21 mouse cellular contexts compared by ENCODE assay signal in genomic region chr19:16187952-16188351, GRCm38 (mm10). TPM values are rescaled to one million over a fixed set of nuclear protein-coding genes. Genes with fewer than 3 reads are reported as not detected.
DNase-seq lines count a peak whose midpoint lies in the region; ATAC-seq and TF ChIP-seq lines count a peak whose summit lies in the region.
"Had no signal": no experiment of that assay in that cellular context is flagged by ENCODE, and none has a peak within 500 bp of the region (broad histone marks: within the 10 kb centered on the region; RNA-seq: fewer than 3 reads in every experiment).

No protein-coding gene starts in this region.

- no peaks in the 10 kb centered on the region for H3K36me3 ChIP-seq in kidney, postnatal 0 days (ENCODE audit: insufficient read depth, low read length)
- H3K36me3 ChIP-seq in intestine, embryonic 16.5 days (ENCODE audit: control insufficient read depth, insufficient read depth, low read length), result no peaks in the 10 kb centered on the region
- no peaks in the 10 kb centered on the region for H3K36me3 ChIP-seq in stomach, embryonic 16.5 days (ENCODE audit: control insufficient read depth, insufficient read depth, low read length)
- H3K36me3 ChIP-seq: embryonic facial prominence, embryonic 12.5 days; heart, embryonic 13.5 days; liver, embryonic 15.5 days; lung, embryonic 15.5 days; midbrain, embryonic 10.5 days had no signal

- no peak for ATAC-seq in kidney, postnatal 0 days (replicated peaks; ENCODE audit: low FRiP score, low read depth)
- ATAC-seq in intestine, embryonic 16.5 days, result no peak
- no peak for ATAC-seq in stomach, embryonic 16.5 days (ENCODE audit: insufficient read depth, low FRiP score)
- ATAC-seq: hindbrain, embryonic 16.5 days; midbrain, embryonic 16.5 days had no signal

- H3K4me2 ChIP-seq in kidney, postnatal 0 days (ENCODE audit: low read length), result no peak overlapping the region
- H3K4me2 ChIP-seq in intestine, embryonic 16.5 days (ENCODE audit: low read depth, low read length), result no peak overlapping the region
- no peak overlapping the region for H3K4me2 ChIP-seq in stomach, embryonic 16.5 days (ENCODE audit: low read depth, low read length)
- H3K4me2 ChIP-seq: embryonic facial prominence, embryonic 12.5 days; heart, embryonic 13.5 days; liver, embryonic 15.5 days; lung, embryonic 15.5 days had no signal

- H3K4me1 ChIP-seq in kidney, postnatal 0 days (replicated peaks; ENCODE audit: insufficient read depth, low read length), result peaks cover 14% of the 10 kb centered on the region; the same call in 1 of the 2 replicates
- peaks cover 30% of the 10 kb centered on the region for H3K4me1 ChIP-seq in intestine, embryonic 16.5 days (ENCODE audit: control insufficient read depth, insufficient read depth, low read length)
- peaks cover 37% of the 10 kb centered on the region for H3K4me1 ChIP-seq in stomach, embryonic 16.5 days (ENCODE audit: control insufficient read depth, insufficient read depth, low read length)

- peak; percentile 71 for DNase-seq in heart, adult 11 months
- no peak for DNase-seq in heart, adult 9 months (ENCODE audit: low spot score in 2 of 2)
- DNase-seq in kidney, postnatal 0 days (ENCODE audit: low spot score), result no peak
- DNase-seq in kidney, postnatal 4 days, result no peak
- DNase-seq in urinary bladder, postnatal 4 days (ENCODE audit: low spot score in 2 of 2), result no peak
- DNase-seq: adrenal gland, postnatal 36 days; cerebellum, postnatal 10 days; gastrocnemius, postnatal 10 days; heart, postnatal 14 days; kidney, adult 18-20 months; kidney, postnatal 10 days; layer of hippocampus, postnatal 36 days had no signal

- no peaks in the 10 kb centered on the region for H3K9me3 ChIP-seq in kidney, postnatal 0 days (replicated peaks; ENCODE audit: low read length)
- H3K9me3 ChIP-seq in intestine, embryonic 16.5 days (ENCODE audit: control insufficient read depth, low read length), result no peaks in the 10 kb centered on the region
- H3K9me3 ChIP-seq in stomach, embryonic 16.5 days (replicated peaks; ENCODE audit: control insufficient read depth, low read length), result no peaks in the 10 kb centered on the region
- H3K9me3 ChIP-seq: embryonic facial prominence, embryonic 12.5 days; heart, embryonic 13.5 days; liver, embryonic 15.5 days; lung, embryonic 15.5 days; midbrain, embryonic 10.5 days had no signal

- 39% methylated on average over 2 of the region's 2 CpGs for WGBS in kidney, postnatal 0 days
- WGBS in intestine, embryonic 16.5 days, result 28% methylated on average over 2 of the region's 2 CpGs
- 31% methylated on average over 2 of the region's 2 CpGs for WGBS in stomach, embryonic 16.5 days

- H3K4me3 ChIP-seq in kidney, postnatal 0 days (replicated peaks; ENCODE audit: low read depth, low read length), result no peak overlapping the region
- H3K4me3 ChIP-seq in intestine, embryonic 16.5 days (ENCODE audit: low read length), result no peak overlapping the region
- no peak overlapping the region for H3K4me3 ChIP-seq in stomach, embryonic 16.5 days (replicated peaks; ENCODE audit: low read length)
- H3K4me3 ChIP-seq: embryonic facial prominence, embryonic 12.5 days; heart, embryonic 13.5 days; liver, embryonic 15.5 days; lung, embryonic 15.5 days; midbrain, embryonic 10.5 days had no signal

- peak overlapping the region; percentile 54 for H3K27ac ChIP-seq in kidney, postnatal 0 days
- H3K27ac ChIP-seq in intestine, embryonic 16.5 days (ENCODE audit: low read length), result peak overlapping the region; percentile 33; the same call in 1 of the 2 replicates
- peak overlapping the region; percentile 73 for H3K27ac ChIP-seq in stomach, embryonic 16.5 days (ENCODE audit: low read length)
- H3K27ac ChIP-seq: embryonic facial prominence, embryonic 12.5 days; heart, embryonic 13.5 days; liver, embryonic 15.5 days; lung, embryonic 15.5 days; midbrain, embryonic 10.5 days had no signal

- TF ChIP-seq CTCF in kidney, postnatal 0 days (IDR thresholded peaks at IDR 0.05; ENCODE audit: low read depth), result no peak

- no peak overlapping the region for H3K9ac ChIP-seq in kidney, postnatal 0 days (ENCODE audit: low read depth, low read length)
- H3K9ac ChIP-seq in intestine, embryonic 16.5 days (ENCODE audit: low read depth, low read length), result no peak overlapping the region
- no peak overlapping the region for H3K9ac ChIP-seq in stomach, embryonic 16.5 days (ENCODE audit: low read length)
- H3K9ac ChIP-seq: embryonic facial prominence, embryonic 12.5 days; heart, embryonic 13.5 days; liver, embryonic 15.5 days; lung, embryonic 15.5 days had no signal

- no peaks in the 10 kb centered on the region for H3K27me3 ChIP-seq in kidney, postnatal 0 days (ENCODE audit: insufficient read depth, low read length)
- H3K27me3 ChIP-seq in intestine, embryonic 16.5 days (replicated peaks; ENCODE audit: control insufficient read depth, insufficient read depth, low read length), result no peaks in the 10 kb centered on the region
- H3K27me3 ChIP-seq in stomach, embryonic 16.5 days (ENCODE audit: control insufficient read depth, insufficient read depth, low read length), result no peaks in the 10 kb centered on the region
- H3K27me3 ChIP-seq: embryonic facial prominence, embryonic 12.5 days; heart, embryonic 13.5 days; liver, embryonic 15.5 days; lung, embryonic 15.5 days had no signal

RNA-seq across cellular contexts. Expression of gene Gnaq, which starts 55.3 kb away (rescaled TPM):
- 27.2 and 30.0 TPM in 2 replicates for polyA plus RNA-seq in kidney, postnatal 0 days (2015; fragmentation: Nextera tagmentation; extraction: Ambion mirVana)
- 26.2 and 26.7 TPM in 2 replicates for polyA plus RNA-seq in intestine, embryonic 16.5 days (2015; fragmentation: Nextera tagmentation; extraction: Ambion mirVana)
- polyA plus RNA-seq in stomach, embryonic 16.5 days (2015; fragmentation: Nextera tagmentation; extraction: Ambion mirVana), result 38.8 and 39.4 TPM in 2 replicates
